Mouse (Mus musculus): ENCODE measurements around the gene Fblim1. TPM values are rescaled to one million over a fixed set of nuclear protein-coding genes. Genes with fewer than 3 reads are reported as not detected.

Gene Fblim1
- total and polyA plus RNA-seq, 3 experiments = 0.07 to 1.2 (median 0.17) TPM

- no peak for DNase-seq (ENCODE audit: extremely low read depth)
- peaks cover 6% of the 10 kb centered on the region; the same call in 1 of the 2 replicates for H3K79me2 ChIP-seq (replicated peaks; ENCODE audit: control insufficient read depth, extremely low read depth, insufficient read depth, poor library complexity, severe bottlenecking)
- in situ Hi-C loops (cut with MboI; ENCODE audit: low pct_ligation_motif_present, low pct_unique_long_range_greater_than_20kb, low sequenced_read_pairs) = no loop called here
- H3K4me2 ChIP-seq (ENCODE audit: insufficient read depth, low read depth, poor library complexity, severe bottlenecking) = no peak overlapping the region
- dilution Hi-C loops (cut with MboI; ENCODE audit: extremely low pct_ligation_motif_present, extremely low pct_unique_long_range_greater_than_20kb, low sequenced_read_pairs) = no loop called here
- H3K9ac ChIP-seq (ENCODE audit: insufficient read depth, low read depth) = no peak overlapping the region
- peaks cover 14 to 67% of the 10 kb centered on the region in 2 experiments for H3K4me1 ChIP-seq (ENCODE audit: control insufficient read depth in 1 of 2, insufficient read depth in 2 of 2)
- H3K9me3 ChIP-seq (replicated peaks; ENCODE audit: low read length) = no peaks in the 10 kb centered on the region
- TF ChIP-seq UBTF (IDR thresholded peaks at IDR 0.05; ENCODE audit: low read depth, low read length) (no peak), JUND (conservative IDR thresholded peaks at IDR 0.05; ENCODE audit: low read depth, low read length) (no peak), POLR2AphosphoS2 (IDR thresholded peaks at IDR 0.05; ENCODE audit: low read depth, low read length) (no peak), CTCF (conservative IDR thresholded peaks at IDR 0.05 in 1 of 2, IDR thresholded peaks at IDR 0.05 in 1 of 2; ENCODE audit: low read depth in 2 of 2, low read length in 2 of 2) (no peak), E2F4 (IDR thresholded peaks at IDR 0.05; ENCODE audit: insufficient replicate concordance, low read depth, low read length) (no peak), KAT2A (IDR thresholded peaks at IDR 0.05; ENCODE audit: insufficient replicate concordance, low read length) (no peak), MYC (IDR thresholded peaks at IDR 0.05; ENCODE audit: low read depth, low read length) (no peak), MAFK (IDR thresholded peaks at IDR 0.05; ENCODE audit: insufficient replicate concordance, low read length) (no peak), RCOR1 (conservative IDR thresholded peaks at IDR 0.05; ENCODE audit: low read depth, low read length) (no peak), NRF1 (IDR thresholded peaks at IDR 0.05; ENCODE audit: low read depth, low read length) (no peak), TBP (conservative IDR thresholded peaks at IDR 0.05; ENCODE audit: low read depth, low read length) (no peak), MAZ (IDR thresholded peaks at IDR 0.05; ENCODE audit: low read depth, low read length) (no peak), SIN3A (IDR thresholded peaks at IDR 0.05; ENCODE audit: low read length) (no peak), ETS1 (conservative IDR thresholded peaks at IDR 0.05; ENCODE audit: low read depth, low read length) (no peak)
- no peak overlapping the region for H3K4me3 ChIP-seq (replicated peaks in 1 of 3; ENCODE audit: low read depth in 2 of 3, low read length in 2 of 3, poor library complexity in 1 of 3)
- H3K27me3 ChIP-seq (replicated peaks) = no peaks in the 10 kb centered on the region
- peaks cover 21 to 62% of the 10 kb centered on the region in 2 experiments for H3K36me3 ChIP-seq (replicated peaks in 1 of 2; ENCODE audit: control insufficient read depth in 1 of 2, insufficient read depth in 1 of 2, low read length in 1 of 2)
- no peak overlapping the region for H3K27ac ChIP-seq (ENCODE audit: insufficient read depth, low read depth)
These were observed 48.6 kb upstream of the Fblim1 start for GRCm38 (mm10) chr4:141654509-141654908.

- Histone ChIP-seq H3K27me3 (replicated peaks) (no peaks in the 10 kb centered on the region), H3K9me3 (replicated peaks; ENCODE audit: low read length) (no peaks in the 10 kb centered on the region), H3K36me3 (replicated peaks in 1 of 2; ENCODE audit: control insufficient read depth in 1 of 2, insufficient read depth in 1 of 2, low read length in 1 of 2) (peaks cover 22 to 65% of the 10 kb centered on the region in 2 experiments), H3K4me3 (replicated peaks in 1 of 3; ENCODE audit: low read depth in 2 of 3, low read length in 2 of 3, poor library complexity in 1 of 3) (no peak overlapping the region), H3K4me1 (ENCODE audit: control insufficient read depth in 1 of 2, insufficient read depth in 2 of 2) (peaks cover 10 to 63% of the 10 kb centered on the region in 2 experiments), H3K4me2 (ENCODE audit: insufficient read depth, low read depth, poor library complexity, severe bottlenecking) (no peak overlapping the region), H3K79me2 (replicated peaks; ENCODE audit: control insufficient read depth, extremely low read depth, insufficient read depth, poor library complexity, severe bottlenecking) (peaks cover 6% of the 10 kb centered on the region; the same call in 1 of the 2 replicates), H3K9ac (ENCODE audit: insufficient read depth, low read depth) (no peak overlapping the region), H3K27ac (ENCODE audit: insufficient read depth, low read depth) (no peak overlapping the region)
- in situ Hi-C loops (cut with MboI; ENCODE audit: low pct_ligation_motif_present, low pct_unique_long_range_greater_than_20kb, low sequenced_read_pairs) = no loop called here
- DNase-seq (ENCODE audit: extremely low read depth) = no peak
- dilution Hi-C loops (cut with MboI; ENCODE audit: extremely low pct_ligation_motif_present, extremely low pct_unique_long_range_greater_than_20kb, low sequenced_read_pairs) = no loop called here
- TF ChIP-seq CHD2 (IDR thresholded peaks at IDR 0.05; ENCODE audit: low read length) (no peak), POLR2AphosphoS2 (IDR thresholded peaks at IDR 0.05; ENCODE audit: low read depth, low read length) (no peak), MAX (IDR thresholded peaks at IDR 0.05; ENCODE audit: low read length) (no peak), E2F4 (IDR thresholded peaks at IDR 0.05; ENCODE audit: insufficient replicate concordance, low read depth, low read length) (no peak), USF2 (conservative IDR thresholded peaks at IDR 0.05; ENCODE audit: low read depth, low read length) (no peak), RAD21 (IDR thresholded peaks at IDR 0.05; ENCODE audit: low read depth, low read length) (no peak), MXI1 (IDR thresholded peaks at IDR 0.05; ENCODE audit: low read depth, low read length) (no peak), EP300 (IDR thresholded peaks at IDR 0.05; ENCODE audit: low read length) (no peak), SIN3A (IDR thresholded peaks at IDR 0.05; ENCODE audit: low read length) (no peak)
These were observed 47.9 kb upstream of the Fblim1 start for GRCm38 (mm10) chr4:141653813-141654212.
